Mouse (Mus musculus): Measurements from ENCODE around the gene Isg20. TPM values are rescaled to one million over a fixed set of nuclear protein-coding genes. Genes with fewer than 3 reads are reported as not detected.

Isg20 gene
- polyA plus RNA-seq, 1 experiment from 2014 or later = 0.55 TPM

- H3K9ac ChIP-seq = peak within 1 kb of the TSS; percentile 64
- peak within 1 kb of the TSS; percentile 63 for H3K4me2 ChIP-seq (replicated peaks)
- H3K4me3 ChIP-seq (replicated peaks; ENCODE audit: low read length) = peak within 1 kb of the TSS; percentile 70
- WGBS = 4% methylated on average over 53 of the region's 53 CpGs
- H3K27ac ChIP-seq = no peak within 1 kb of the TSS
- H3K9me3 ChIP-seq (ENCODE audit: control insufficient read depth, low read length) = no peaks in the 10 kb centered on the region
- peaks cover 10% of the 10 kb centered on the region for H3K4me1 ChIP-seq (replicated peaks; ENCODE audit: control insufficient read depth, insufficient read depth, low read length)
- DNase-seq (ENCODE audit: low spot score) (peak; percentile 93), ATAC-seq (ENCODE audit: low FRiP score) (peak; percentile 98)
- no peaks in the 10 kb centered on the region for H3K36me3 ChIP-seq (replicated peaks; ENCODE audit: control insufficient read depth, insufficient read depth)
- no peaks in the 10 kb centered on the region for H3K27me3 ChIP-seq (ENCODE audit: control insufficient read depth, insufficient read depth, low read length)
Measured at GRCm38 (mm10) chr7:78895653-78896333, 17.4 kb upstream of the Isg20 start, which contains the start of gene Aen. Aen (plus strand) TSS chr7:78895854.

GRCm38 (mm10) chr7:78897567-78897966 is 15.7 kb upstream of the Isg20 start:
- Histone ChIP-seq H3K9ac (no peak overlapping the region), H3K9me3 (ENCODE audit: control insufficient read depth, low read length) (no peaks in the 10 kb centered on the region), H3K27me3 (ENCODE audit: control insufficient read depth, insufficient read depth, low read length) (no peaks in the 10 kb centered on the region), H3K4me3 (replicated peaks; ENCODE audit: low read length) (no peak overlapping the region), H3K4me1 (replicated peaks; ENCODE audit: control insufficient read depth, insufficient read depth, low read length) (peaks cover 10% of the 10 kb centered on the region), H3K27ac (no peak overlapping the region), H3K4me2 (replicated peaks) (no peak overlapping the region), H3K36me3 (replicated peaks; ENCODE audit: control insufficient read depth, insufficient read depth) (peaks cover 7% of the 10 kb centered on the region)
- 93% methylated on average over 3 of the region's 3 CpGs for WGBS
- DNase-seq (ENCODE audit: low spot score) = no peak
- no peak for ATAC-seq (ENCODE audit: low FRiP score)

GRCm38 (mm10) chr7:78903174-78903870 is 9.9 kb upstream of the Isg20 start:
- no peaks in the 10 kb centered on the region for H3K4me1 ChIP-seq (replicated peaks; ENCODE audit: control insufficient read depth, insufficient read depth, low read length)
- no peaks in the 10 kb centered on the region for H3K27me3 ChIP-seq (ENCODE audit: control insufficient read depth, insufficient read depth, low read length)
- H3K9me3 ChIP-seq (ENCODE audit: control insufficient read depth, low read length) = no peaks in the 10 kb centered on the region
- DNase-seq (ENCODE audit: low spot score) (no peak), ATAC-seq (ENCODE audit: low FRiP score) (no peak)
- no peak overlapping the region for H3K4me3 ChIP-seq (replicated peaks; ENCODE audit: low read length)
- no peak overlapping the region for H3K4me2 ChIP-seq (replicated peaks)
- H3K36me3 ChIP-seq (replicated peaks; ENCODE audit: control insufficient read depth, insufficient read depth) = peaks cover 42% of the 10 kb centered on the region
- WGBS = over 99% methylated on average over 6 of the region's 6 CpGs
- no peak overlapping the region for H3K9ac ChIP-seq
- H3K27ac ChIP-seq = no peak overlapping the region

GRCm38 (mm10) chr7:78904175-78904574 is 9.0 kb upstream of the Isg20 start:
- Histone ChIP-seq H3K9ac (no peak overlapping the region), H3K27ac (no peak overlapping the region), H3K9me3 (ENCODE audit: control insufficient read depth, low read length) (no peaks in the 10 kb centered on the region), H3K4me2 (replicated peaks) (no peak overlapping the region), H3K4me1 (replicated peaks; ENCODE audit: control insufficient read depth, insufficient read depth, low read length) (no peaks in the 10 kb centered on the region), H3K36me3 (replicated peaks; ENCODE audit: control insufficient read depth, insufficient read depth) (peaks cover 42% of the 10 kb centered on the region), H3K4me3 (replicated peaks; ENCODE audit: low read length) (no peak overlapping the region), H3K27me3 (ENCODE audit: control insufficient read depth, insufficient read depth, low read length) (no peaks in the 10 kb centered on the region)
- WGBS = 91% methylated on average over 2 of the region's 2 CpGs
- no peak for DNase-seq (ENCODE audit: low spot score)
- no peak for ATAC-seq (ENCODE audit: low FRiP score)

GRCm38 (mm10) chr7:78909026-78909425 is 4.2 kb upstream of the Isg20 start:
- Histone ChIP-seq H3K4me1 (replicated peaks; ENCODE audit: control insufficient read depth, insufficient read depth, low read length) (no peaks in the 10 kb centered on the region), H3K27ac (no peak overlapping the region), H3K9me3 (ENCODE audit: control insufficient read depth, low read length) (no peaks in the 10 kb centered on the region), H3K9ac (no peak overlapping the region), H3K4me2 (replicated peaks) (no peak overlapping the region), H3K36me3 (replicated peaks; ENCODE audit: control insufficient read depth, insufficient read depth) (peaks cover 24% of the 10 kb centered on the region), H3K27me3 (ENCODE audit: control insufficient read depth, insufficient read depth, low read length) (no peaks in the 10 kb centered on the region), H3K4me3 (replicated peaks; ENCODE audit: low read length) (no peak overlapping the region)
- DNase-seq (ENCODE audit: low spot score) (no peak), ATAC-seq (ENCODE audit: low FRiP score) (no peak)
- whole genome bisulfite sequencing = 89% methylated on average over 6 of the region's 6 CpGs

GRCm38 (mm10) chr7:78910336-78911098 is 2.7 kb upstream of the Isg20 start:
- Histone ChIP-seq H3K9ac (no peak overlapping the region), H3K27me3 (ENCODE audit: control insufficient read depth, insufficient read depth, low read length) (no peaks in the 10 kb centered on the region), H3K27ac (no peak overlapping the region), H3K4me1 (replicated peaks; ENCODE audit: control insufficient read depth, insufficient read depth, low read length) (no peaks in the 10 kb centered on the region), H3K36me3 (replicated peaks; ENCODE audit: control insufficient read depth, insufficient read depth) (peaks cover 16% of the 10 kb centered on the region), H3K4me3 (replicated peaks; ENCODE audit: low read length) (no peak overlapping the region), H3K4me2 (replicated peaks) (no peak overlapping the region), H3K9me3 (ENCODE audit: control insufficient read depth, low read length) (no peaks in the 10 kb centered on the region)
- WGBS = 36% methylated on average over 6 of the region's 6 CpGs
- DNase-seq (ENCODE audit: low spot score) = no peak
- ATAC-seq (ENCODE audit: low FRiP score) = no peak

GRCm38 (mm10) chr7:78911209-78911608 is 2.0 kb upstream of the Isg20 start:
- Histone ChIP-seq H3K9me3 (ENCODE audit: control insufficient read depth, low read length) (no peaks in the 10 kb centered on the region), H3K27ac (no peak overlapping the region), H3K36me3 (replicated peaks; ENCODE audit: control insufficient read depth, insufficient read depth) (peaks cover 11% of the 10 kb centered on the region), H3K4me3 (replicated peaks; ENCODE audit: low read length) (no peak overlapping the region), H3K27me3 (ENCODE audit: control insufficient read depth, insufficient read depth, low read length) (no peaks in the 10 kb centered on the region), H3K4me2 (replicated peaks) (no peak overlapping the region), H3K4me1 (replicated peaks; ENCODE audit: control insufficient read depth, insufficient read depth, low read length) (no peaks in the 10 kb centered on the region), H3K9ac (no peak overlapping the region)
- no peak for ATAC-seq (ENCODE audit: low FRiP score)
- 89% methylated on average over 4 of the region's 4 CpGs for WGBS
- no peak for DNase-seq (ENCODE audit: low spot score)

- DNase-seq (ENCODE audit: low spot score) (no peak), ATAC-seq (ENCODE audit: low FRiP score) (no peak)
- Histone ChIP-seq H3K9me3 (ENCODE audit: control insufficient read depth, low read length) (no peaks in the 10 kb centered on the region), H3K4me2 (replicated peaks) (peak overlapping the region; percentile 45), H3K9ac (no peak overlapping the region), H3K27me3 (ENCODE audit: control insufficient read depth, insufficient read depth, low read length) (no peaks in the 10 kb centered on the region), H3K4me3 (replicated peaks; ENCODE audit: low read length) (no peak overlapping the region), H3K27ac (no peak overlapping the region), H3K4me1 (replicated peaks; ENCODE audit: control insufficient read depth, insufficient read depth, low read length) (no peaks in the 10 kb centered on the region), H3K36me3 (replicated peaks; ENCODE audit: control insufficient read depth, insufficient read depth) (peaks cover under 1% of the 10 kb centered on the region)
- WGBS = 14% methylated on average over 20 of the region's 20 CpGs
Measured at GRCm38 (mm10) chr7:78912253-78912973, 811 bp upstream of the Isg20 start.

Data from hindbrain, embryonic 14.5 days (tissue).